Mouse (Mus musculus): ENCODE results near the gene F930015N05Rik. TPM values are rescaled to one million over a fixed set of nuclear protein-coding genes. Genes with fewer than 3 reads are reported as not detected.

Gene F930015N05Rik
- total and polyA plus RNA-seq, 3 experiments = not detected

GRCm38 (mm10) chr11:64448586-64449315 is 12.3 kb upstream of the F930015N05Rik start:
- Histone ChIP-seq H3K27ac (ENCODE audit: insufficient read depth, low read depth) (no peak overlapping the region), H3K36me3 (replicated peaks in 1 of 2; ENCODE audit: control insufficient read depth in 1 of 2, insufficient read depth in 1 of 2, low read length in 1 of 2) (no peaks in the 10 kb centered on the region), H3K9ac (ENCODE audit: insufficient read depth, low read depth) (no peak overlapping the region), H3K4me2 (ENCODE audit: insufficient read depth, low read depth, poor library complexity, severe bottlenecking) (no peak overlapping the region), H3K4me3 (replicated peaks in 1 of 3; ENCODE audit: low read depth in 2 of 3, low read length in 2 of 3, poor library complexity in 1 of 3) (no peak overlapping the region), H3K27me3 (replicated peaks) (no peaks in the 10 kb centered on the region), H3K9me3 (replicated peaks; ENCODE audit: low read length) (no peaks in the 10 kb centered on the region), H3K79me2 (replicated peaks; ENCODE audit: control insufficient read depth, extremely low read depth, insufficient read depth, poor library complexity, severe bottlenecking) (no peaks in the 10 kb centered on the region), H3K4me1 (ENCODE audit: control insufficient read depth in 1 of 2, insufficient read depth in 2 of 2) (no peaks in the 10 kb centered on the region)
- peak; percentile 23 for DNase-seq (ENCODE audit: extremely low read depth)
- dilution Hi-C loops (cut with MboI; ENCODE audit: extremely low pct_ligation_motif_present, extremely low pct_unique_long_range_greater_than_20kb, low sequenced_read_pairs) = no loop called here
- in situ Hi-C loops (cut with MboI; ENCODE audit: low pct_ligation_motif_present, low pct_unique_long_range_greater_than_20kb, low sequenced_read_pairs) = loop anchor here (25.0 kb wide), 1 partner anchor 1036 kb away; no protein-coding TSS in a partner anchor
- no peak for TF ChIP-seq NRF1 (IDR thresholded peaks at IDR 0.05; ENCODE audit: low read depth, low read length)
- no peak for TF ChIP-seq TBP (conservative IDR thresholded peaks at IDR 0.05; ENCODE audit: low read depth, low read length)
- no peak for TF ChIP-seq E2F4 (IDR thresholded peaks at IDR 0.05; ENCODE audit: insufficient replicate concordance, low read depth, low read length)
- no peak for TF ChIP-seq GABPA (IDR thresholded peaks at IDR 0.05; ENCODE audit: insufficient replicate concordance, low read depth, low read length)
- no peak for TF ChIP-seq JUN (IDR thresholded peaks at IDR 0.05; ENCODE audit: insufficient read depth, low read depth, low read length)
- TF ChIP-seq EP300 (IDR thresholded peaks at IDR 0.05; ENCODE audit: low read length) = no peak
- no peak for TF ChIP-seq JUND (conservative IDR thresholded peaks at IDR 0.05; ENCODE audit: low read depth, low read length)
- no peak for TF ChIP-seq MAZ (IDR thresholded peaks at IDR 0.05; ENCODE audit: low read depth, low read length)

- no peaks in the 10 kb centered on the region for H3K79me2 ChIP-seq (replicated peaks; ENCODE audit: control insufficient read depth, extremely low read depth, insufficient read depth, poor library complexity, severe bottlenecking)
- dilution Hi-C loops (cut with MboI; ENCODE audit: extremely low pct_ligation_motif_present, extremely low pct_unique_long_range_greater_than_20kb, low sequenced_read_pairs) = no loop called here
These were observed 8.8 kb upstream of the F930015N05Rik start for GRCm38 (mm10) chr11:64445227-64445626.

DNA sequence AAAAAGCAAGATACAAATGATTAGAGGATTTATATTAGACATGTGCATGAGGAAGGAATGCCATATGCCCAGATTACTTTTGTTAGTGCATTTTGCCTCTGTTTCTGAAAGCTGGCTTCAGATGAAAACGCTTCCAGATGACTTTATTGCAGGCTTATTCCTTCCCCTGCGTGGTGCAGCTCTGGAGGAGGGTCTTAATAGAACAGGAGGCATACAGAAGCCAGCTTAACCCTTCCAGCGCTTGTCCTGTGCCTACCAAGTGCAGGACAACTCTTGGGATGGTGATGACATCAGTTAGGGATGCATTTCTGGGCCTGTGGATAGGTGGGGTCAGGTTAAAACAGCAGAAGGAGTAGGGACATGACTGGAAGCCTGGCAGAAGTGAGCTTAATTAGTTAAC is 6.2 kb upstream of the F930015N05Rik start:
- no peaks in the 10 kb centered on the region for H3K79me2 ChIP-seq (replicated peaks; ENCODE audit: control insufficient read depth, extremely low read depth, insufficient read depth, poor library complexity, severe bottlenecking)
- no peak overlapping the region for H3K27ac ChIP-seq (ENCODE audit: insufficient read depth, low read depth)
- no peaks in the 10 kb centered on the region for H3K9me3 ChIP-seq (replicated peaks; ENCODE audit: low read length)
- H3K36me3 ChIP-seq (replicated peaks in 1 of 2; ENCODE audit: control insufficient read depth in 1 of 2, insufficient read depth in 1 of 2, low read length in 1 of 2) = no peaks in the 10 kb centered on the region
- no peak overlapping the region for H3K4me3 ChIP-seq (replicated peaks in 1 of 3; ENCODE audit: low read depth in 2 of 3, low read length in 2 of 3, poor library complexity in 1 of 3)
- no peak overlapping the region for H3K9ac ChIP-seq (ENCODE audit: insufficient read depth, low read depth)
- no peaks in the 10 kb centered on the region for H3K27me3 ChIP-seq (replicated peaks)
- H3K4me2 ChIP-seq (ENCODE audit: insufficient read depth, low read depth, poor library complexity, severe bottlenecking) = no peak overlapping the region
- TF ChIP-seq E2F4 (IDR thresholded peaks at IDR 0.05; ENCODE audit: insufficient replicate concordance, low read depth, low read length) (no peak), MYC (IDR thresholded peaks at IDR 0.05; ENCODE audit: low read depth, low read length) (no peak), SMC3 (IDR thresholded peaks at IDR 0.05; ENCODE audit: low read depth, low read length) (no peak), POLR2A (IDR thresholded peaks at IDR 0.05; ENCODE audit: low read depth, low read length) (no peak), PAX5 (IDR thresholded peaks at IDR 0.05; ENCODE audit: low read length) (no peak), MAFK (IDR thresholded peaks at IDR 0.05; ENCODE audit: insufficient replicate concordance, low read length) (no peak), POLR2AphosphoS2 (IDR thresholded peaks at IDR 0.05; ENCODE audit: low read depth, low read length) (no peak), MEF2A (IDR thresholded peaks at IDR 0.05; ENCODE audit: borderline replicate concordance, low read depth, low read length) (no peak), CTCF (conservative IDR thresholded peaks at IDR 0.05 in 1 of 2, IDR thresholded peaks at IDR 0.05 in 1 of 2; ENCODE audit: low read depth in 2 of 2, low read length in 2 of 2) (no peak), ZNF384 (IDR thresholded peaks at IDR 0.05; ENCODE audit: low read depth, low read length) (no peak)
- in situ Hi-C loops (cut with MboI; ENCODE audit: low pct_ligation_motif_present, low pct_unique_long_range_greater_than_20kb, low sequenced_read_pairs) (loop anchor here (25.0 kb wide), 1 partner anchor 1030 kb away; no protein-coding TSS in a partner anchor), dilution Hi-C loops (cut with MboI; ENCODE audit: extremely low pct_ligation_motif_present, extremely low pct_unique_long_range_greater_than_20kb, low sequenced_read_pairs) (no loop called here)
- no peak for DNase-seq (ENCODE audit: extremely low read depth)
- no peaks in the 10 kb centered on the region for H3K4me1 ChIP-seq (ENCODE audit: control insufficient read depth in 1 of 2, insufficient read depth in 2 of 2)

More at GRCm38 (mm10) chr11:64445227-64445626, 8.8 kb upstream of the F930015N05Rik start:
- no peak overlapping the region for H3K27ac ChIP-seq (ENCODE audit: insufficient read depth, low read depth)
- no peaks in the 10 kb centered on the region for H3K27me3 ChIP-seq (replicated peaks)
- H3K9ac ChIP-seq (ENCODE audit: insufficient read depth, low read depth) = no peak overlapping the region
- no peaks in the 10 kb centered on the region for H3K4me1 ChIP-seq (ENCODE audit: control insufficient read depth in 1 of 2, insufficient read depth in 2 of 2)
- no peak overlapping the region for H3K4me3 ChIP-seq (replicated peaks in 1 of 3; ENCODE audit: low read depth in 2 of 3, low read length in 2 of 3, poor library complexity in 1 of 3)
- H3K4me2 ChIP-seq (ENCODE audit: insufficient read depth, low read depth, poor library complexity, severe bottlenecking) = no peak overlapping the region
- no peak for DNase-seq (ENCODE audit: extremely low read depth)
- no peaks in the 10 kb centered on the region for H3K9me3 ChIP-seq (replicated peaks; ENCODE audit: low read length)
- in situ Hi-C loops (cut with MboI; ENCODE audit: low pct_ligation_motif_present, low pct_unique_long_range_greater_than_20kb, low sequenced_read_pairs) = loop anchor here (25.0 kb wide), 1 partner anchor 1033 kb away; no protein-coding TSS in a partner anchor
- TF ChIP-seq POLR2A (IDR thresholded peaks at IDR 0.05; ENCODE audit: low read depth, low read length) (no peak), ZNF384 (IDR thresholded peaks at IDR 0.05; ENCODE audit: low read depth, low read length) (no peak), TBP (conservative IDR thresholded peaks at IDR 0.05; ENCODE audit: low read depth, low read length) (no peak), CTCF (conservative IDR thresholded peaks at IDR 0.05 in 1 of 2, IDR thresholded peaks at IDR 0.05 in 1 of 2; ENCODE audit: low read depth in 2 of 2, low read length in 2 of 2) (no peak)
- no peaks in the 10 kb centered on the region for H3K36me3 ChIP-seq (replicated peaks in 1 of 2; ENCODE audit: control insufficient read depth in 1 of 2, insufficient read depth in 1 of 2, low read length in 1 of 2)

Data from CH12.LX (cell line).